Mouse (Mus musculus) G1E-ER4 (cell line): Measurements from ENCODE around the gene Erich2. TPM values are rescaled to one million over a fixed set of nuclear protein-coding genes. Genes with fewer than 3 reads are reported as not detected.

ENCODE experiments used
- GATA1 ChIP-seq: IDR thresholded peaks from one replicate; pipeline ENCODE4 v1.8.0; 2012; ENCODE audit warnings: low read length, inconsistent platforms
- polyA plus RNA-seq: library from polyadenylated mRNA; stranded (reverse); fragments of >175 nt; gene quantifications from 2 replicates; pipeline ENCODE4 v1.2.3, GENCODE M21; 2012

Gene Erich2
- polyA plus RNA-seq: not detected in 2 replicates

GRCm38 (mm10) chr2:70508496-70508895, at the start of gene Erich2:
Gene Erich2, plus strand, starts transcription at chr2:70508819.
- TF ChIP-seq GATA1: no peak

GRCm38 (mm10) chr2:70463606-70464005, 45.0 kb upstream of the Erich2 start:
- no peak for TF ChIP-seq GATA1

DNA sequence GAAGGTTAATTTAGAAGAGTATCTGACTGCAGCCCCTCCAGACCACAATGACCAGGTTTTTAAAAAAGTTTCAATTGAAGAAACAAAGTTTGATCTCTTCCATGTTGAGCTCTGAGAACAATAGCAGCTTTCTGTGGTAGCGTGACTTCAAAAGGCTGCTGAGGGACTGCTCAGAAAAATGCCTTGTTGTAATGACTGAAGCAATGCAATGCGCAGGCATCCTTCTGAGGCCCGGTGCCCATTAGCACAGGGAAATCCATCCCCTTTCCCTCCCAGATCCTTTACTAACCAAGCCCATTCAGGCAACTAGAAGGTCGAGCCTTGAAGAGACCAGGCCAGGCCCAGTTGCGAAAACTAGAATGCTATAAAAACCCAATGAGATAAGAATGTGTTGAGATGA, 37.5 kb upstream of the Erich2 start:
- TF ChIP-seq GATA1: no peak

- TF ChIP-seq GATA1: no peak
Measured at GRCm38 (mm10) chr2:70471861-70472620, 36.6 kb upstream of the Erich2 start.

DNA sequence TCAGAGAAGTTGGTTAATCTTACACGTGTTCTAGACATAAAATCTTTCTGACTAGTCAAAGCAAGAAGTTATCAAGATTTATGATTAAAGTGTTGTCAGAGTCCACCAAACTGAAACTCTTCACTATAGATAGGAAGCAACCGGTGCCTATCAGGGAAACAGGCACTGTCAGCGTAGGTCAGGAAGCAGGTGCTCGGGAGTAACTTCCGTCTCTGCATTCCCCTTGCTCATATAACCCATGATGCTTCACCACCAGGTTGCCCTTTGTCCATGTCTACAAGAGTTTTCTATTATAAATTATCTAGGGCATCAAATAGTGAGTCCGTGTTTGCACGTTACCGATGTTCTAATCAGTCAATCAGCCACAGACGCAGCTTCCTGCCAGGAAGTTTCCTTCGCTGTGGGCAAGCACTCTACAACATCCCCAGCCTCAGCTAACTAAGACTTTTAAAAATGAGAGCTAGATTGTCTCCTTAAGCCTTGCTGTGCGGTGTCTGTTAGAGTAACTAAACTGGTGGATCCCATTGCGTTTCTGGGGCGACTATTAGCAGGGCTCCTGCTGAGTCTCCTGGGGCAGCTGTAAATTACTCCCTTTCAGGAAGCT, 10.8 kb upstream of the Erich2 start:
- TF ChIP-seq GATA1: no peak

DNA sequence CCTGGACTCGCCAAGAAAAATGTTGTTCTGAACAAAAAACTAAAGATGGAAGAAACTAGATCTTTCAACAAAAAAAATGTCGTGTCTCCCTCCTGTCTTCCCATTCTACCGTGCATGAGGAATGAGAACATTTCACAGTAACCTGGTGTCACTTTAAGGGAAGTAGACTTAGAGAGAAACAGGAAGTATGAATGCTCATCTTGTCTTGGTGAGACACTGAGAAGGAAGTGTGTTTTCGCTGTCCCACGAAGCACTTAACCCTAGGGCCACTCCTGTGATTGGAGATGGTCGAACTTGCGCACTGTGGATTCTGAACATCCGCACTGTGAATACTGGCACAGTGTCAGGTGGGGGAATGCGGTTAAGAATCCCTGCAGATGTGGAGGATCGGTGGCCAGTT, 5.2 kb upstream of the Erich2 start:
- TF ChIP-seq GATA1: no peak

GRCm38 (mm10) chr2:70505229-70505628, 3.4 kb upstream of the Erich2 start:
- no peak for TF ChIP-seq GATA1

DNA sequence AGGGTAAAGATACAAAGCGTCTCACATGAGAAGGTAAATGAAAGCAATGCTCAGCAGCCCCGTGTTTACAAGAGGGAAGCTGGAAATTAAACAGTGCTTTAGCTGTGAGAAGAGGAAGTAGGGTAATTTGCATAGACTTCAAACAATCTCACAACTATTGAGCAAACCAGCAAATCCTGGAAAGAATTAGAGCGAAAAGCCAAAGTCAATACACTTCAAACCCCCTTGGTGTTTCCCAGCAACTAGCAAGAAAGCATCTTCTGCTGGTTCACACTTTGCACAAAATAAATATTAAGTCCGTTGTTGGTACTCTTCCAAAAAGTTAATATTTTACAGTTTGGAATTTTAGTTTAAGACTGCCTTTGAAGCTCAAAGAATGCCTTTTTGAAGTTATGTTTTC, 2.7 kb upstream of the Erich2 start:
- TF ChIP-seq GATA1: no peak

DNA sequence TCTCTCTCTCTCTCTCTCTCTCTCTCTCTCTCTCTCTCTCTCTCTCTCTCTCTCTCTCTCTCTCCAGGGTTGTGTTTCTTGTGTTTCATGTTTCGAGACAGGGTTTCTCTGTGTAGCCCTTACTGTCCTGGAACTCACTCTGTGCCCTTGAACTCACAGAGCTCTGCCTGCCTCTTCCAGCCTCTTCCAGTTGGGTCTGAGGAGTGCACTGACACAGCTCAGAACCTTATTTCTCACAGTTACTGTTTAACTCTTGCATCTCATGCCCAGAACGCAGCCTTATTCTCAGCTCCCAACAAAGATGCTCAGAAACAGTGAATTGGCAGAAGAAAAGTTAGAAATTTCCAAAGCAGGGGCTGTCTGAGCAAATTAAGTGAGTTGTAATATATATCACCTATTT, 2.2 kb upstream of the Erich2 start:
- TF ChIP-seq GATA1: no peak

GRCm38 (mm10) chr2:70509021-70509632, 508 bp downstream of the Erich2 start:
- TF ChIP-seq GATA1: no peak

DNA sequence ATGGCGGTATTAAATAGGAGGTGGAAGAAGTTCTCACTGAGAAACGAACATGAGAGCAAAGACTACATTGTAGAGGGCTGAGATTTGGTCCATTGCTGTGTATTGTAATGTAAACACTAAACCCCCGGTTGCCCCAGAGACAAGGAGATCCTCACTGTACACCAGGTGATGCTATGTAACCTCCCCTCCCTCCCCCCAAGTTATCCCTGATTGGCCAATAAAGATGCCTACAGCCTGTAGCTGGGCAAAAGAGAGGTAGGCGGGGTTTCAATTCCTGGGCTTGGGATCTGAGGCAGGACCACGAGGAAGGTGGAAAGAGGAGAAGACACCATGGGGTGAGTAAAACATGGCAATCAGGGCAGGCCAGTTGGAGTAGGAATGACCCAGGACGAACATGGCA, 42.1 kb downstream of the Erich2 start:
- TF ChIP-seq GATA1: no peak

DNA sequence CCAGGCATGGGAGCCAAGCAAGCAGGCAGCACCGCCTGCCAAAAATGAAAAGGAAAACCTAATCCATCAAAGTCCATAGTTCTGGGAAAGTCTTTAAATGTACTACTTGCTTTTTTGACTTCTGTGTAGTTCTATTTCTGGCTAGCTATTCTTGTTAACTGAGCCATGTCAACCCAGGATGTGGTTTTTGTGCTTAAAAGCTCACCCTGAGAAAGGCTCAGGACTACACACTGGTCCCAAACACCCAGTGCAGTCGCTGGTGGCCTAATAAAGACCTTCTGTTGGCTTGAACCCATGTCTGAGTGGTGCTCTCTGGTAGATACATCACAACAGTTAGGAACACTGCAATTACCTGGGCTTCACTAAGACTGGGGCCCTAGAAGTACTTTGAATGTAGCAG, 42.8 kb downstream of the Erich2 start:
- no peak for TF ChIP-seq GATA1

DNA sequence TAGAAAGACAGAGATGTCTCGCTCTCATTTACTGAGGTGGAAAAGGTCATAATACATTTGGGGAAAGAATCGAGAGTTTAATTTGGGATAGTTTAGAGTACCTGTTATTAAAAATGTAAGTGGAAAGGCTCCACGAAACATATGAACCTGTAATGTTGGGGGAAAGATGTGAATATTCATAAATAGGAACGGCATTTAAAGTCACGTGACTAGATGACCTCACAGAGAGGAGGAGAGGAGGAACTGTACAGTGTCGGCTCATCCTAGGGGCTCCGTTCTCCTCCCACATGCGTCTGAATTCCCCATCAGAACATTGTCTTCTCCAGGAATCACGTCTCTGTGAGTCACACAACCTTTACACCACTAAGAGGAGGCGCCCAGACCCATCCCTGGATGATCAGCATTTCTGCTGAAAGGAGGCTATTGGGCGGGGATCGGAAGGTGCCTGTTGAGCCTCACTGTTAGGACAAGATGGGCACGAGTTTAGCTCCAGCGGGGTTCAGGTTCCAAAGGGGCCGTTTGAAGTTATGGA, 43.5 kb downstream of the Erich2 start:
- TF ChIP-seq GATA1: no peak

GRCm38 (mm10) chr2:70552772-70553171, 44.2 kb downstream of the Erich2 start, which contains the start of gene Gad1:
Gene Gad1, plus strand, starts transcription at chr2:70553072.
- TF ChIP-seq GATA1: no peak

- no peak for TF ChIP-seq GATA1
Measured at GRCm38 (mm10) chr2:70553826-70554225, 45.2 kb downstream of the Erich2 start.

DNA sequence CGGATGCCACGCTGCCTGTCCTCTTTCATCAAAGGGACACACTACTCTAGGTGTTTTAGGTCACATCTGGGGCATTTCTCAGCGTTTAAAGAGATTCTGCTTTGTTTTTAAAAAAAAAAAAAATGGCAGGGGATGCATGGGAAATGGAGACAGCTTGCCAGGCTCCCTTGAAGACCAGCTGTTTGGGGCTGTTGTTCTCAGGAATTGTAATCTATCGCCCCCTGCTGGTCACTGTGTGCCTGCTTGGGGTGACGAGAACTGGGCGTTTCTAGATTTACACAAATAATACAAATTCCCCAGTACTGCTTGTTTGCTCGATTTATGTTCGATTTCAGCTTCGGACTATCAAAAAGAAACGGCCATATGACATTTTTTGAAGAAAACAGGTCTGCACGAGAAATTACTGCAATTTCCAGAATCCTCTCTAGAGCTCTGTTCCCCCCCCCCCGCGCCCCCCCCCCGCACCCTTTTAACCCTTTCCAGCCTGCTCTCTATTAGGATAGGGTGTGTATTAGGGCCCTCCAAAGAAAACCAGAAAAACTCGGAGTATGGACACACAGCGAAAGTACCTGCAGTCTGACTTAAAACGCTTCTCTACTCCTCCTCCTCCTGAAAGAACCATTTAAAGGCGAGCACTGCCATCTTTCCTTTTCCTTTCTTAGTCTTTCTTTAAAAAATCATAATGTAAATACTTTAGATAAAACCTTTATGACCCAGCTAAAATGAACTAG, 49.7 kb downstream of the Erich2 start:
- TF ChIP-seq GATA1: no peak
